Mouse (Mus musculus) natural killer cell, adult 2 months (primary cell): ENCODE data around the gene Gsk3a.

Source experiments
- DNase-seq, 2 experiments: peaks; one replicate each; pipeline ENCODE4 v3.0.0; 2022; ENCODE audit warnings: low spot score in 2 of 2

Gene Gsk3a

GRCm38 (mm10) chr7:25187662-25188650, 49.7 kb downstream of the Gsk3a start:
- peak; percentile 78 to 82 for DNase-seq

GRCm38 (mm10) chr7:25184091-25184490, 53.6 kb downstream of the Gsk3a start:
- no peak for DNase-seq

GRCm38 (mm10) chr7:25181814-25182213, 55.8 kb downstream of the Gsk3a start:
- peak in 1 of 2 experiments; percentile 29 for DNase-seq

- peak; percentile 35 to 58 for DNase-seq
These were observed 56.3 kb downstream of the Gsk3a start for GRCm38 (mm10) chr7:25181331-25181790.

GRCm38 (mm10) chr7:25180512-25180911, 57.1 kb downstream of the Gsk3a start:
- DNase-seq, result no peak

GRCm38 (mm10) chr7:25179606-25180161, 58.0 kb downstream of the Gsk3a start, which contains the start of gene Pou2f2:
Gene Pou2f2 (minus strand): TSS chr7:25179726.
- peak; percentile 26 to 54 for DNase-seq

- no peak for DNase-seq
These were observed 58.7 kb downstream of the Gsk3a start for GRCm38 (mm10) chr7:25178787-25179605.

- DNase-seq, result no peak
These were observed 59.3 kb downstream of the Gsk3a start for GRCm38 (mm10) chr7:25178317-25178716.
